Mouse (Mus musculus) gastrocnemius, postnatal 4 days (tissue): ENCODE measurements around the gene Coa3. TPM values are rescaled to one million over a fixed set of nuclear protein-coding genes. Genes with fewer than 3 reads are reported as not detected.

ENCODE experiments used
- DNase-seq, 2 experiments: peaks; one replicate each; pipeline ENCODE4 v3.0.0; 2021 to 2022; ENCODE audit warnings: low spot score in 2 of 2, mixed read lengths in 2 of 2
- total RNA-seq, 2 experiments: library from RNA; stranded (reverse); gene quantifications; 2 replicates each; pipeline ENCODE4 v1.2.3; 2021

Gene Coa3
- total RNA-seq, 2 experiments from 2014 or later: 59.8 to 71.2 TPM

DNA sequence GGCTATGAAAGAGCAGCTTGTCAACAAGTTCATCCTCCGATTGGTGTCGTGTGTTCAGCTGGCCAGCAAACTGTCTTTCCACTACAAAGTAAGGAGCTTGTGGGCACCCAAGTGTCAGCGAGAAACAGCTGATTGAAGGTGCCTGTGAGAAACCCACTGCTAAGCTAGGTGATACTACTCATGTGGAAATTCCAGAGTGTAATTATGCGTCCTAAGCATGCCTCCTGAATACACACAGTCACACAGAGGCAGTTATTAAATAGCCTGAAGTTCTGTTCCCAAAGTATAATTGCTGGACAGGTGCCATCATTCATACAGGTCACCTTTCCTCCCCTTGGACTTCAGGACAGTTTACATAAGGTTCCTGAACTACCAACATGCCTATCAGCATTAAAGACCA, 4.9 kb upstream of the Coa3 start:
- DNase-seq: no peak

DNA sequence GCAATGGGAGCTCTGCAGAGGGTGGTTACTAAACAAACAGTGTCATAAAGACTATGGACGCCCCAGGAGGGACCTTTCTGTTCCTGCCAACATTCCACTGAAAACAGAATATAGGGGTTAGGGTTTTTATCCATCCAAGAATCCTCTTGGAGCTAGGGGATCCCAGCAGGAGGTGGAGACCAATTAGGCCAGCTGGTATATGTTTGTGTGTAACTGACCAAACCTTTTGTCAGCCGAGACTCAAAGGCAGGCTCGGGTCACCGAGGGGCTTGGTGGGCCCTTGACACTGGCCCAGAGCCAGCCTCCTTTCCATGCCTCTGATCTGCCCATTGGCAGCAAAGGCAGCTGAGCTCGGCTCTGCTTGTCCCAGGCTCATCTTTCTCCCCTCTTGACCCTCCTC, 4.0 kb upstream of the Coa3 start:
- no peak for DNase-seq

DNA sequence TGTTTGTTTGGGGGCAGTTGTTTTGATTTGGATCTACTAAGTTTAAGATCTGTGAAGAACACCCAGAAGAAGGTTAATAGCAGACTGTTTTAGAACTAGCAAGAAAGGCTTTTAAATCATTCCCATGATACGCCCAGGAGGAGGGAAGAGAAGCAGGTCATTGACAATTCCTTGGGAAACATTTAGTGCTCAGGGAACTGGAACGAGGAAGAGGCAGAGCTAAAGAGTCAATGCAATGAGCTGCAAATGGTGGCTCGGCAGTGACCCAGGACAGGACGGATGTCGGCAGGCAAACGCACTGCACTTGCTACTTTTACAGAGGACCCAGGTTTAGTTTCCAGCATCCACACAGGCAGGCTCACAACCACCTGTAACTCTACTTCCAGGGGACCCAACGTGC, 1.9 kb upstream of the Coa3 start:
- no peak for DNase-seq

DNA sequence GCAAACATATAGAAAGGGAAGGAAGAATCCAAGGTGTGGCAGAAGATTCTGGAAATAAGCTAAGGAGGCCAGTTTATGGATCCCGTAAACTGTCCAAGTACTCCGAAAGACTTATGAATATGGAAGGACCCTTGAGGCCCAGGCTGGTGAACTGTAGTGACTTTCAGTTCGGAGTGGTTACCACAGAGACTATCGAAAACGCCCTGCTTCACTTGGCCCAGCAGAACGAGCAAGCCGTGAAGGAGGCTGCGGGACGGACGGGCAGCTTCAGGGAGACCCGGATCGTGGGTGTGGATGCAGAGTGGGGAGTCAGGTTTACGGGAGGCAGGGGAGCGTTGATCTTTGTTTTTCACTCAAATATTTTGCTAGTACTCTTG, 267 bp upstream of the Coa3 start:
- DNase-seq: no peak

DNA sequence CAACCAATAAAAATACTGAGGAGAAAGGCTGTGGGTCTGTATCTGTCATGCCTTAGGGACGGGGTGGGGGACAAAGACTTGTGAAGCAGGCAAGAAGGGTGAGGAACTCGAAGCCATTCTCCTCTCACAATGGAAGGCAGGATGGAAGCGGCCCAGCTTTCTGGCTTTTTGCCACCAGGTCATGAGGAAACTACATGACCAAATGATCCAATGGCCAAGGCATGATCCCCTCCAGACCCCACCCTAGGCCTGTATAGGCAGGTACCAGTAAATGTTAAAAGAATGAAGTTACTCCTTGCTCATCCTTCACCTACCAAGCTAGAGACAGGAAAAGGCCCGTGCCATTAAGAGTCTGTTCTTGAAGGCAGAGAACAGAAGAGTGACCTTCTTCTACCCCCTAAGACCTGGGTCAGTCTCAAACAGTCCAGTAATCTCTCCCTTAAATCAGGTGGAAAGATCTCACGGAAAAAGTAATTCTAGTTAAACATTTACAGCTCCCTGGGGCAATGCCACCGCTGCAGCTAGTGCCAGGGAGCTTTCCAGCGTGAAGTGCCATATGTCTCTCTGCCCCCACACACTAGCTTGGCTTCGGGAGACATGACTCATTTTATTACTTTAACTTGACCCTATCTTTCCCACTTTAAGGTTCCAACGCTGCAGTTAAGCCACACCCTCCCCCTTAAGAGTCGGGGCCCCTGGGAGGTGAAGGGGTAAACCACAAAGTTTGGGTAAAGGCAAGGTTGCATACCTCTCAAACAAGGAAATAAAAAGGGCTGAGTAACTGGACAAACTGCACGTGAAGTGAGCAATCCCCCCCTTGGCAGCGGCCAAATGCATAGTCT, 1.3 kb downstream of the Coa3 start:
- no peak for DNase-seq

DNA sequence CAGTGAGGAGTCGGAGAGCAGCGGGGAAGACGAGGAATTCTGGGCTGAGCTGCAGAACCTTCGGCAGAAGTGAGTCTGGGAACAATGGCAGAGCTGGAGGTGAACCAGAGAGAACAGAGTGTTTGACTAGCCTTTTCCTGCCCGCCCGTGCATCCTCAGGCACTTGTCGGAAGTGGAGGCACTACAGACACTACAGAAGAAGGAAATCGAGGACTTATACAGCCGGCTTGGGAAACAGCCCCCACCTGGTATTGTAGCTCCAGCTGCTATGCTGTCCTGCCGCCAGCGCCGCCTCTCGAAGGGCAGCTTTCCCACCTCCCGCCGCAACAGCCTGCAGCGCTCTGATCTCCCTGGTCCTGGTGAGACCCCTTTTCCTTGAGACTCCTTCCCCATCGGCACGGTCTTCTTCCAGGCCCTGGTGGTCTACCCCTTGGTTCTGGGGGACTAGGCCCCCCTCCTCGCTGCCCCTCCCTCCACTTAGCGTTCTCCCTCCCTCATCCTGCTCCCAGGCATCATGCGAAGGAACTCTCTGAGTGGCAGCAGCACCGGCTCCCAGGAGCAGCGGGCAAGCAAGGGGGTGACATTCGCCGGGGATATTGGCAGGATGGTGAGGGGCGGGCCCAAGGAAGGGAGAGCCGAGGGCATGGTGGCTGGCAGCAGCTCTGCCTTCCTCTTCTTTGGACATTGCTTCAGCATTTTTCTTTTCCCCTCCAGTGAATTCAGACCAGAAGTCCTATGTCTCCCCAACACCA, 2.4 kb downstream of the Coa3 start:
- DNase-seq: no peak

DNA sequence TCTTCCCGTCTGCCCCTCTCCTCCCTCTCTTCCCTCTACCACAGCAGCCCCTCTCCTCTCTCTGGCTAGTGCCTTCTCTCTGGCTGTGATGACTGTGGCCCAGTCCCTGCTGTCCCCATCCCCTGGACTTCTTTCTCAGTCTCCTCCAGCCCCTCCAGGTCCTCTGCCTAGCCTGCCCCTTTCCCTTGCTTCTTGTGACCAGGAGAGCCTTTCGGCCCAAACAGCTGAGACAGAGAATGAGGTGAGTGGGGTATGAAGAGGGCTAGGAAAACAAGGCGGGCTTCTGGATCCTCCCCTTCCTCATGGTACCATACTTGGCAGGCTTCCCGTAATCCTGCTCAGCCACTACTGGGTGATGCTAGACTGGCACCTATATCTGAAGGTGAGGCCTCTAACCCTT, 3.6 kb downstream of the Coa3 start:
- DNase-seq: no peak

DNA sequence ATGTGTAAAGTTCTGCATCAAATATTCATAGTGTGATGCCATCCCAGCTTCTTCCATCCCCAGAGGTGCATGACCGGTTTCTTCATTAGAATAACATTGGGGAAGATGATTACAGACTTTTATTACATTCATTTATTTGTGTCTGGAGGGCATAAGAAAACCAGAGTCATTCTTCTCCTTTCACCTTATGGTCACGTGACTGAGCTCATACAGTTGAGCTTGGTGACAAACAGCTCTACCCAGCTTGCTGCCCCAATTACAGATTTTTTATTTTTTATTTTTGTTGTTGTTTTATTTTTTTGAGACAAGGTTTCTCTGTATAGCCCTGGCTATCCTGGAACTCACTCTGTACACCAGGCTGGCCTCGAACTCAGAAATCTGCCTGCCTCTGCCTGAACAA, 6.5 kb downstream of the Coa3 start:
- no peak for DNase-seq

DNA sequence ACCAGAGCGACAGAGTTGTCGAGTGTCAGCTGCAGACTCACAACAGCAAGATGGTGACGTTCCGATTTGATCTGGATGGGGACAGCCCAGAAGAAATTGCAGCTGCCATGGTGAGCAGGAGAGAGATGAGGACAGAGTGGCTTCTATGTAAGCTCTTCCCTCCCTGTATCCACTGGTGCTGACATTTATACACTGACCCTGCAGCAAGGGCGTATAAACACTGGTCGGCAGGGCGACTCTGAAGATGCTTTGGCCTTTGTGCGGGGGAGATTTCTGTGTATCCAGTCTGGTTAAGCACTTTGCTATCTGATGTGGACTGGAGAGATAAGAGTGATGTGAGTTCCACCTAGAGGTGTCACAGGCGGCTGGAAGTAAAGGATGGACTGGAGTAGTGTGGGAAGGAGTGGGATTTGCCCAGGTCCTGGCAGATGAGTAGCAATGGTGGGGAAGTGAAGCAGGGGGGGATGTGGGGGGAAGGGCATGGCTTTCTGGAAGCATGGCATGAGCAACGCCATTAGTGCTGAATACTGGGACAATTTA, 9.3 kb downstream of the Coa3 start:
- DNase-seq: no peak

DNA sequence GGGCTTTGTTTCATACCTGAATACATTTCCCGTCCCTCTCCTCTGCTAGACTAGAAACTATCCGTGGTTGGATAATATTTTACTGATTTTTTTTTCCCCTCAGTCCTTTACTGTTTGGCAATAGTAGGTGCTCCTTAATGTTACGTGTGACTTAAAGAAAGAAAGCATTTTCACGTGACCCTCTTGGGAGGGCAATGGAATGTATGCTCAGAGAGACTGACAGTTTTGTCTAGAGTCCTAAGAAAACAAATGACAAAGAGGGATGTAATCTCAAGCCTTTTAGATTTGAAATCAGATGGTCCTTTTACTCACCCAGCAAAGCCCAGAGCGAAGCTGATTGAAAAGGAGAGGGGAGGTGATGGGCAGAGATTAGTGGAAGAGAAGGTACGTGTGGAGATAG, 13.0 kb downstream of the Coa3 start:
- DNase-seq: no peak

DNA sequence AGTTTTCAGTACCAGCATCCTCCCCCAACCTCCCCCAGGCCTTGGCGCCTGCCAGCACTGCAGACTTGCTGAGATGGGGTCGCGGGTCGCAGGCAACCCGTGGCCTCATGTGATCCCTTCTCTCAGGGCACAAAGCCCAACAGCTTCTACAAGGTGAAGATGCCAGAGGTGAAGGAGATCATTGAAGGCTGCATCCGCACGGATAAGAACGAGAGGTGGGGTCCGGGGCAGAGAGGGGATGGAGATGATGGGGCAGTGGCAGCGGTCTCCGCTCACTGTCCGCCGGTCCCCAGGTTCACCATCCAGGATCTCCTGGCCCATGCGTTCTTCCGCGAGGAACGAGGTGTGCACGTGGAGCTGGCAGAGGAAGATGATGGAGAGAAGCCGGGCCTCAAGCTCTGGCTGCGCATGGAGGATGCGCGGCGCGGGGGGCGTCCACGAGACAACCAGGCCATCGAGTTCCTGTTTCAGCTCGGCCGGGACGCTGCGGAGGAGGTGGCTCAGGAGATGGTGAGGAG, 13.9 kb downstream of the Coa3 start:
- DNase-seq: peak in 1 of 2 experiments; percentile 9

DNA sequence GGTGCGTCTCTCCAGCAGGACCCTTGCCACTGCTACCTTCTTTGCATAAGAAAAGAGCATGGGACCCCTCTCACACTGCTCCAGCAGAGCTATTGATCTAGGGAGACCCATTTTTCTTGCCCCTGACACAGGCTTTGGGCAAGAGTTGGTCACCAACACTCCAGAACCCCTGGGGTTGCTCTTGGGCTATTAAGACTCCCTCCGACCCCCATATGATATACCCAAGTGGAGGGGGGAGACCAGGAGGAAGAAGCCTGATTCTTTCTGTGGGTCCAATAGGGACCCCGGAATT, 15.0 kb downstream of the Coa3 start:
- DNase-seq: no peak

DNA sequence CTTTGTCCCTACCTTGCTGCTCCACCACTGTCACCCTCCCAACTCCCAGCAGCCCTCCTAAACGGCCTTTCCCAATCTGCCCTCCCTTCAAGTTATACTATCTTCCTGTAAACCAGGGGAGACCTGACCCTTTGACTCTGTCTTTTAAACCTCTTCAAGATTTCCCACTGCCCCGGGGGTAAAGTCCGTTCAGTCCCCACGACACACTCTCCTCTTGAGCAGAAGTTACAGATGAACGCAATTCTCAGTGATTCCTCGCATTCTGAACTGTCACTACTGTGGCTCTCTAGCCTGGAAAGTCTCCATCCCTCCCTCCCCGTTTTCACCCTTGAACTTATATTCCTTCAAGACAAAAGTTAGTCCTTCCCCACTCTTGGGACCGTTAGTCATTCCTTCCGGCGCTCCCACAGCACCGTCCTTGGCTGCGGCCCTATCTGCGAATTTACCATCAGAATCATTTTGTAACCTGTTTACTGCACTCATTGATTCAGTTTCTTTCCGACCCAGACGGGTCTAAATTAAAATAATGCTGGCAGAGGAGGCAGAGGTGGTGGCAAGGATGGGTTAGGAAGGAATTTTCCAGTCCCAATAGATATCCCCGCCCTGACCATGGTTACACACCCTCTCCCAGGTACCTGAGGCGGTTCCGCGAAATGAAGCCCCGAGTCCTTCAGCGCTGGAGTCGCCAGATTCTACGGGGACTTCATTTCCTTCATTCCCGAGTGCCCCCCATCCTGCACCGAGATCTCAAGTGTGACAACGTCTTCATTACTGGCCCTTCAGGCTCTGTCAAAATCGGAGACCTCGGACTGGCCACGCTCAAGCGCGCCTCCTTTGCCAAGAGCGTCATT, 15.6 kb downstream of the Coa3 start:
- no peak for DNase-seq

DNA sequence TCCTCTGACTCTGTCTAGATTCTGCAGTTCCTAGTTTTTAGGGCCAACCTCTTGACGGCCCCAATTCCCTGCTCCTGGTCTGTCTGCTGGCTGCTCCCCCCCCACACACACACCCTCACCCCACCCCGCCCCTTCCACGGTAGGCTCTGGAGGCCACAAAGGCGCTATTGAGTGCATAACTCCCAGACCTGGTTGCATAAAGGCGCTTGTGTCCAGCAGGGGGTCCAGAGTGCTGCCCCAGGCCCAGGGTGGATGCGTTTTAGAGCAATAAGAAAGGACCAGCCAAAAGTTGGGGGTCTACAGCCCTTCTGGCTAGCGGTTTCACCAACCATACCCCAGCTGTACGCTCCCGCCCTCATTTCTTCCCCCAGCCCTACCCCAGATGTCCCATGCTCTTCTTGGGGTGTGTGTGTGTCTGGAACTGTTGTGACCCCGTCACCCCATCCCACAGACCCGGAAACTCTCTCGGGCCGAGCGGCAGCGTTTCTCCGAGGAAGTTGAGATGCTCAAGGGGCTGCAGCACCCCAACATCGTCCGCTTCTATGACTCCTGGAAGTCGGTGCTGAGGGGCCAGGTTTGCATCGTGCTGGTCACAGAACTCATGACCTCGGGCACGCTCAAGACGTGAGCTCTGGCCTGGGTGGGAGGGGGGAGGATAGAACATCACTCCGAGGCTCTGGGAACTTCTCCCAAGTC, 16.5 kb downstream of the Coa3 start:
- peak in 1 of 2 experiments; percentile 13 for DNase-seq

DNA sequence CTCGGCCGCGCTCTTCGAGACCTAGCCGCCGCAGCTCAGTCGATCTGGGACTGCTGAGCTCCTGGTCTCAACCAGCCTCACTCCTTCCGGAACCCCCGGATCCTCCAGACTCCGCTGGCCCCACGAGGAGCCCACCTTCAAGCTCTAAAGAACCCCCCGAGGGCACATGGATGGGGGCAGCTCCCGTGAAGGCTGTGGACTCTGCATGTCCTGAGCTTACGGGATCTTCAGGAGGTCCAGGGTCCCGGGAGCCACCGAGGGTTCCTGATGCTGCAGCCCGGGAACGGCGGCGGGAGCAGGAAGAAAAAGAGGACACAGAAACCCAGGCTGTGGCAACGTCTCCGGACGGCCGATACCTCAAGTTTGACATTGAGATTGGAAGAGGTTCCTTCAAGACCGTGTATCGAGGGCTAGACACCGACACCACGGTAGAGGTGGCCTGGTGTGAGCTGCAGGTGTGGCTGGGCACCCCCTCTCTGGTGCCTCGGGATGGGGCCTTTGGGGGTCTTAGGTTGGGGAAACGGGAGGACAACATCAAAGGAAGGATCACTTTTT, 18.0 kb downstream of the Coa3 start:
- peak in 1 of 2 experiments; percentile 22 for DNase-seq

DNA sequence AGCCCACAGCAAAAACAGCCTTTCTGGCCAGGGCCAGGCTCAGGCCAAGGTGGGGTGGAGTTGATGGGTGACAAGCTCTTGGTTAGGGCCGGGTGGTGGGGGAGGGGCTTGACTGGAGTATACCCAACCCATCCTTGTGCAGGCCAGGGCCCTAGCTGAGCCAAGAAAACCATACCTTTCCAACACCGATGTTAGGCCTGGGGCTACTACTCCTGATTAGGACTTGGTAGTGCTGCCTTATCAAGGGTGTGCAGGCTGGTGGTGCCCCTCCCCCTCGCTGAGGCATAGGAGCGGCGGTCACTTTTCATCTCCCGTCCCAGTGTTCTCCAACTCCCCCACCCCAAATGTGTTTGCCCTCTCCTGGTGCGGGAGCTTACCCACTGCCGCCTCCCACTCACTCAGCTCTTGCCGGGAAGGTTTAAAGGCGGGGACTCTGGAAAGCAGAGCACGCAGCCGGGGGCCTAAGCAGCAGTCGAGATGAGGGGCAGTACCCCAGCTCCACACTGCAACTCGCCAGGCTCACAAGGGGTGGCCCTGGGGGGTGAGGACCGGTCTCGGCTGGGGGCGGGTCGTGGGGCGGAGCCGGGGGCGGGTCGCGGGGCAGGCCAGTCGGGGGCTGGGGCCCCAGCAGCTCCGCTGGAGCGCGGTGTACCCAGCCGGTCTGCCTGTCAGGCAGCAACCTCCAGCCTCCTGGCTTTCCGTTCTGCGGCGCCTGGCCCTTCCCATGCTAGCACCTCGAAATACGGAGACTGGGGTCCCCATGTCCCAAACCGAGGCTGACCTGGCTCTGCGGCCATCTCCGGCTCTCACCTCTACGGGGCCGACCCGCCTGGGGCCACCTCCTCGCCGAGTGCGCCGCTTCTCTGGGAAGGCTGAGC, 18.7 kb downstream of the Coa3 start, which contains the start of gene Wnk4:
Wnk4 (plus strand) TSS at position 620 of the 878 bp plus-strand sequence.
- peak; percentile 47 to 60 for DNase-seq

DNA sequence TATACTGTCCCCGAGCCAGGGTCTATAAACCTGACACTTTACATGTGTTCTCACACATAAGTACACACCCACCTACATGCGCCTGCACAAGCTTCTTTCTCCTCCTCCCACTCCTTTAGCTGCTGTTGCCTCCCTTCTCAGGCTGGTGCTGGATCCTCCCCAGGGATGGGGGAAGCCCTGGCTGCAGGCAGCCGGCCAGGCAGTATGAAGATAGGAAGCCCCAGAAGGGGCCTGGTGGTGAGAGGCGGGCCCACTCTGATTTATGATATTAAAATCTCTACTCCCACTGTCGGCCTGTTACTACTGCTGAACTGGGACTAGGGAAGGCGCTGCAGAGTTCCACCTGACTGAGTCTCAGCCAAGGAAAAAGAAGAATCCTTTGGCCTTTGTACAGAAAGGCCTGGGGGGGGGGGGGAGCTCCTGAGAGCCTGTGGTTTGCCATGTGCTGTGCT, 19.6 kb downstream of the Coa3 start:
- peak in 1 of 2 experiments; percentile 12 for DNase-seq

DNA sequence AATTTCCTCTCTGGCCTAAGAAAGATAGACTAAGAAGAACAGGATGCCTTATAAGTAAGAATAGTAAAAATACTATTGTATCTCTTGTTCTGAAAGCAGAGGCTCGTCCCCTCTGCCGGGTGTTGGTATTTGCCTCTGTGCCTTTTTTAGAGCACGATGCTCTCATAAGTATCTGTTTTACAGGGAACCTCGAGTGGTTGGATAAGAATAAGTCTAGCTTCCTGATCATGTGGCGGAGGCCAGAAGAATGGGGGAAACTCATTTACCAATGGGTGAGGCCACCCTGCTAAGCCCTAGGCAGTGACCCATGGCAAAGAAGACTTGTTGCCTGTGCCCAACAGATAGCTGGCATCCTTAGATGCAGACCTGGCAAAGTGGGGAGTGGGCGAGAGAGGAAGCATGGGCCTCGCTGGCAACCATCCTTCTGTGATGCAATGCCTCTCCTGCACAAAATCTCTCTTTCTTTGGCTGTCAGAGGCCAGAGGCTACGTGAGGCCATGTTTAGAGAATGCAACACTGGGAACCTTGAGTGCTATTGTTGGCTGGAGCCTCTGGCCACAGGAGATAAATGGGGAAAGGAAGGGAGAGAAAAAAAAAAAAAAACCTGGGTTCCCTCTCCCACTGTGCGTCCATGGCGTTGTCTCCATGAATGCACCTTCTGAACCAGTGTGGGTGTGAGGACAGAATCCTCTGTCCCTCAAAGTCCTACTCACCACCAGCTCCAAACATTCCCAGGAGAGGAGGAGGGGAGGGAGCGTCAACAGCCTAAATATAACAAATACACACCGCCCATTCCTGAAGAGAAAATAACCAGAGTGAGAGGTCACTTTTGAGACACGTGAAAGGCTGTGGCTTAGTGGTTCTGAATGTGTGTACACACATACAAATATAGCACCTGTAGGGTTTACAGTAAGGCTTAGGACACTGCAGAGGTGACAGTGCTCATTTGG, 22.8 kb downstream of the Coa3 start:
- DNase-seq: no peak
